Comparison of ENCODE assay signal across 8 mouse cellular contexts in genomic region chr3:144569401-144569971, GRCm38 (mm10). TPM values are rescaled to one million over a fixed set of nuclear protein-coding genes. Genes with fewer than 3 reads are reported as not detected.
A peak's percentile ranks its signal among the peaks of the same experiment; 100 is the strongest.
DNase-seq lines count a peak whose midpoint lies in the region; ATAC-seq and TF ChIP-seq lines count a peak whose summit lies in the region.

No protein-coding gene starts in this region.

- no peak for TF ChIP-seq CTCF in testis, adult 2 months (IDR thresholded peaks at IDR 0.05; ENCODE audit: control insufficient read depth, insufficient read depth, insufficient replicate concordance, low read depth, low read length)
- TF ChIP-seq CTCF in forebrain, postnatal 0 days (IDR thresholded peaks at IDR 0.05; ENCODE audit: low read depth), result no peak
- TF ChIP-seq CTCF in midbrain, postnatal 0 days (IDR thresholded peaks at IDR 0.05), result no peak

- DNase-seq in testis, postnatal 10 days (ENCODE audit: low spot score), result no peak
- DNase-seq in adrenal gland, postnatal 14 days, result peak; percentile 62
- DNase-seq in forebrain, postnatal 0 days, result no peak
- DNase-seq in intestine, embryonic 14.5 days (ENCODE audit: low spot score), result peak; percentile 72
- DNase-seq in liver, embryonic 13.5 days, result peak; percentile 35
- peak; percentile 26 for DNase-seq in midbrain, postnatal 0 days (ENCODE audit: low spot score)
- no peak for DNase-seq in adipocyte (ENCODE audit: low spot score)

- no peaks in the 10 kb centered on the region for H3K27me3 ChIP-seq in testis, adult 2 months (ENCODE audit: control insufficient read depth, insufficient read depth, low read length)
- H3K27me3 ChIP-seq in forebrain, postnatal 0 days (ENCODE audit: insufficient read depth, low read length), result no peaks in the 10 kb centered on the region
- no peaks in the 10 kb centered on the region for H3K27me3 ChIP-seq in intestine, embryonic 14.5 days (replicated peaks; ENCODE audit: control insufficient read depth, insufficient read depth, low read length)
- no peaks in the 10 kb centered on the region for H3K27me3 ChIP-seq in liver, embryonic 13.5 days
- H3K27me3 ChIP-seq in midbrain, postnatal 0 days (ENCODE audit: insufficient read depth, low read length), result no peaks in the 10 kb centered on the region

- peak overlapping the region; percentile 70 for H3K4me2 ChIP-seq in forebrain, postnatal 0 days (ENCODE audit: low read depth)
- peak overlapping the region; percentile 90 for H3K4me2 ChIP-seq in intestine, embryonic 14.5 days (ENCODE audit: low read length)
- peak overlapping the region; percentile 100 for H3K4me2 ChIP-seq in liver, embryonic 13.5 days
- H3K4me2 ChIP-seq in midbrain, postnatal 0 days (ENCODE audit: low read depth, low read length, poor library complexity, severe bottlenecking), result peak overlapping the region; percentile 79

- no peak for TF ChIP-seq POLR2A in testis, adult 2 months (IDR thresholded peaks at IDR 0.05; ENCODE audit: control insufficient read depth, low read depth, low read length)

- H3K36me3 ChIP-seq in testis, adult 2 months (ENCODE audit: control insufficient read depth, insufficient read depth, low read length), result no peaks in the 10 kb centered on the region
- no peaks in the 10 kb centered on the region; the same call in 1 of the 2 replicates for H3K36me3 ChIP-seq in forebrain, postnatal 0 days (ENCODE audit: insufficient read depth)
- H3K36me3 ChIP-seq in intestine, embryonic 14.5 days (ENCODE audit: control insufficient read depth, insufficient read depth, low read length), result peaks cover 17% of the 10 kb centered on the region
- H3K36me3 ChIP-seq in liver, embryonic 13.5 days, result peaks cover 20% of the 10 kb centered on the region
- H3K36me3 ChIP-seq in midbrain, postnatal 0 days (ENCODE audit: insufficient read depth, low read length), result 0 out of 2 replicates have a peak, but pooled peaks cover 3% of the 10 kb centered on the region

- peak overlapping the region; percentile 96 for H3K4me3 ChIP-seq in testis, adult 2 months (ENCODE audit: control insufficient read depth, low read depth, low read length)
- peak overlapping the region; percentile 96 for H3K4me3 ChIP-seq in forebrain, postnatal 0 days (ENCODE audit: low read depth, low read length)
- peak overlapping the region; percentile 94 for H3K4me3 ChIP-seq in intestine, embryonic 14.5 days (ENCODE audit: low read depth, low read length)
- H3K4me3 ChIP-seq in liver, embryonic 13.5 days (replicated peaks), result peak overlapping the region; percentile 98
- peak overlapping the region; percentile 85 for H3K4me3 ChIP-seq in midbrain, postnatal 0 days (ENCODE audit: low read depth, low read length)

- H3K27ac ChIP-seq in testis, adult 2 months (ENCODE audit: control insufficient read depth, insufficient read depth, low read depth, low read length), result peak overlapping the region; percentile 68; the same call in 1 of the 2 replicates
- peak overlapping the region; percentile 95 for H3K27ac ChIP-seq in forebrain, postnatal 0 days (ENCODE audit: low read depth, low read length)
- H3K27ac ChIP-seq in intestine, embryonic 14.5 days (ENCODE audit: low read depth), result peak overlapping the region; percentile 80
- peak overlapping the region; percentile 80 for H3K27ac ChIP-seq in liver, embryonic 13.5 days
- H3K27ac ChIP-seq in midbrain, postnatal 0 days (ENCODE audit: low read depth, low read length), result peak overlapping the region; percentile 92

- peak; percentile 19 for ATAC-seq in forebrain, postnatal 0 days
- ATAC-seq in intestine, embryonic 14.5 days (replicated peaks; ENCODE audit: low FRiP score, low TSS enrichment, low read depth), result peak; percentile 17
- ATAC-seq in liver, embryonic 13.5 days (ENCODE audit: low read depth), result peak; percentile 8; the same call in 1 of the 2 replicates
- ATAC-seq in midbrain, postnatal 0 days (ENCODE audit: low FRiP score), result peak; percentile 31

- H3K9me3 ChIP-seq in forebrain, postnatal 0 days (ENCODE audit: low read length), result no peaks in the 10 kb centered on the region
- no peaks in the 10 kb centered on the region for H3K9me3 ChIP-seq in intestine, embryonic 14.5 days (ENCODE audit: control insufficient read depth, low read length)
- no peaks in the 10 kb centered on the region for H3K9me3 ChIP-seq in liver, embryonic 13.5 days (replicated peaks)
- H3K9me3 ChIP-seq in midbrain, postnatal 0 days (ENCODE audit: low read length), result no peaks in the 10 kb centered on the region

- peak overlapping the region; percentile 90 for H3K9ac ChIP-seq in forebrain, postnatal 0 days
- H3K9ac ChIP-seq in intestine, embryonic 14.5 days (ENCODE audit: low read length), result peak overlapping the region; percentile 82
- H3K9ac ChIP-seq in liver, embryonic 13.5 days, result peak overlapping the region; percentile 95
- peak overlapping the region; percentile 87 for H3K9ac ChIP-seq in midbrain, postnatal 0 days (replicated peaks; ENCODE audit: low read length, poor library complexity, severe bottlenecking)

- 2% methylated on average over 41 of the region's 47 CpGs for WGBS in forebrain, postnatal 0 days
- under 1% methylated on average over 47 of the region's 47 CpGs for WGBS in intestine, embryonic 14.5 days
- under 1% methylated on average over 46 of the region's 47 CpGs for WGBS in liver, embryonic 13.5 days (ENCODE audit: insufficient replicate concordance)
- WGBS in midbrain, postnatal 0 days, result under 1% methylated on average over 28 of the region's 47 CpGs

- peaks cover 6% of the 10 kb centered on the region for H3K4me1 ChIP-seq in testis, adult 2 months (ENCODE audit: control insufficient read depth, insufficient read depth, low read length)
- H3K4me1 ChIP-seq in forebrain, postnatal 0 days (ENCODE audit: insufficient read depth), result peaks cover 9% of the 10 kb centered on the region
- peaks cover 20% of the 10 kb centered on the region for H3K4me1 ChIP-seq in intestine, embryonic 14.5 days (replicated peaks; ENCODE audit: control insufficient read depth, insufficient read depth, low read length)
- peaks cover 47% of the 10 kb centered on the region for H3K4me1 ChIP-seq in liver, embryonic 13.5 days (replicated peaks)
- H3K4me1 ChIP-seq in midbrain, postnatal 0 days (ENCODE audit: insufficient read depth, low read length), result peaks cover 10% of the 10 kb centered on the region; the same call in 1 of the 2 replicates

RNA-seq across cellular contexts. Expression of gene Hs2st1, which starts 0.5 kb away (rescaled TPM):
- 2.8 and 3.0 TPM in 2 replicates for polyA plus RNA-seq in testis, adult 2 months (2012; rRNA removed)
- total RNA-seq in adrenal gland, postnatal 14 days (2021), result 16.1 and 18.3 TPM in 2 replicates
- total RNA-seq in forebrain, postnatal 0 days (2014; rRNA removed), result 47.1 and 57.7 TPM in 2 replicates
- 9.9 and 14.1 TPM in 2 replicates for polyA plus RNA-seq in forebrain, postnatal 0 days (2015; fragmentation: Nextera tagmentation; extraction: Ambion mirVana)
- polyA plus RNA-seq in intestine, embryonic 14.5 days (2014; fragmentation: Nextera tagmentation; extraction: Ambion mirVana), result 13.7 and 14.3 TPM in 2 replicates
- polyA plus RNA-seq in liver, embryonic 13.5 days (2015; fragmentation: Nextera tagmentation; extraction: Ambion mirVana), result 2.2 and 3.1 TPM in 2 replicates
- 48.5 and 53.2 TPM in 2 replicates for total RNA-seq in midbrain, postnatal 0 days (2014; rRNA removed)
- polyA plus RNA-seq in midbrain, postnatal 0 days (2015; fragmentation: Nextera tagmentation; extraction: Ambion mirVana), result 10.7 and 13.4 TPM in 2 replicates

RNA-seq across cellular contexts. Expression of gene Selenof, which starts 0.6 kb away (rescaled TPM):
- 94.5 and 97.5 TPM in 2 replicates for polyA plus RNA-seq in testis, adult 2 months (2012; rRNA removed)
- total RNA-seq in adrenal gland, postnatal 14 days (2021), result 256 and 261 TPM in 2 replicates
- total RNA-seq in forebrain, postnatal 0 days (2014; rRNA removed), result 347 and 486 TPM in 2 replicates
- 660 and 719 TPM in 2 replicates for polyA plus RNA-seq in forebrain, postnatal 0 days (2015; fragmentation: Nextera tagmentation; extraction: Ambion mirVana)
- 448 and 458 TPM in 2 replicates for polyA plus RNA-seq in intestine, embryonic 14.5 days (2014; fragmentation: Nextera tagmentation; extraction: Ambion mirVana)
- 316 and 342 TPM in 2 replicates for polyA plus RNA-seq in liver, embryonic 13.5 days (2015; fragmentation: Nextera tagmentation; extraction: Ambion mirVana)
- total RNA-seq in midbrain, postnatal 0 days (2014; rRNA removed), result 287 and 293 TPM in 2 replicates
- 596 and 650 TPM in 2 replicates for polyA plus RNA-seq in midbrain, postnatal 0 days (2015; fragmentation: Nextera tagmentation; extraction: Ambion mirVana)

Comparison
In these comparisons a context has a peak if more than half of its experiments do, and no peak if none do; other contexts are left out.
1. DNase-seq: peak in adrenal gland, postnatal 14 days (single experiment), intestine, embryonic 14.5 days (single experiment), liver, embryonic 13.5 days (single experiment) and midbrain, postnatal 0 days (single experiment); none in testis, postnatal 10 days (single experiment), forebrain, postnatal 0 days (single experiment) and adipocyte (single experiment).
2. Peak in every context shown above with its lines, with median percentiles within 50 percentile points of each other: H3K27ac ChIP-seq, H3K4me3 ChIP-seq, ATAC-seq, H3K4me2 ChIP-seq and H3K9ac ChIP-seq.